Mouse (Mus musculus) small intestine, adult 2 months (tissue): ENCODE data around the gene Sspn. TPM values are rescaled to one million over a fixed set of nuclear protein-coding genes. Genes with fewer than 3 reads are reported as not detected.

Source experiments
- H3K27ac ChIP-seq: fragments of 200-500 bp; 2 replicates; pipeline ENCODE4 v1.5.1; 2012; ENCODE audit warnings: low read depth, low read length, control low read depth, inconsistent platforms; ENCODE audit not compliant: insufficient read depth
- H3K27me3 ChIP-seq: fragments of 200-500 bp; 2 replicates; pipeline ENCODE4 v1.6.1; 2012; ENCODE audit warnings: mild to moderate bottlenecking, moderate library complexity, low read length, inconsistent platforms; ENCODE audit not compliant: control insufficient read depth, insufficient read depth
- H3K36me3 ChIP-seq: fragments of 200-500 bp; 2 replicates; pipeline ENCODE4 v1.6.1; 2012; ENCODE audit warnings: mild to moderate bottlenecking, low read length, control low read depth, inconsistent platforms; ENCODE audit not compliant: control insufficient read depth, insufficient read depth
- H3K4me1 ChIP-seq: fragments of 200-500 bp; 2 replicates; pipeline ENCODE4 v1.6.1; 2012; ENCODE audit warnings: low read length, inconsistent platforms, mixed read lengths; ENCODE audit not compliant: control insufficient read depth, insufficient read depth, insufficient read length
- H3K4me3 ChIP-seq: fragments of 200-500 bp; 2 replicates; pipeline ENCODE4 v1.5.1; 2012; ENCODE audit warnings: low read depth, mild to moderate bottlenecking, control low read depth, inconsistent platforms, low read length, moderate library complexity
- CTCF ChIP-seq: fragments of 200-500 bp; IDR thresholded peaks from 2 replicates; pipeline ENCODE4 v1.5.1; 2012; ENCODE audit warnings: low read depth, mild to moderate bottlenecking, control low read depth, inconsistent platforms, low read length, moderate library complexity, mixed read lengths; ENCODE audit not compliant: insufficient replicate concordance, insufficient read length; ENCODE audit errors: extremely low read depth
- POLR2A ChIP-seq: fragments of 200-500 bp; IDR thresholded peaks from 2 replicates; pipeline ENCODE4 v1.6.1; 2012; ENCODE audit warnings: low read depth, mild to moderate bottlenecking, control low read depth, inconsistent platforms, low read length, moderate library complexity
- WGBS: fragments of 180-500 bp; shearing (Covaris S2); methylation state at CpG from one replicate; pipeline ENCODE4 v1.1.7; 2018; 5-methylcytosine and 5-hydroxymethylcytosine counted together
- polyA plus RNA-seq: library from polyadenylated mRNA; depleted of rRNA; stranded (reverse); fragments of >200 nt; gene quantifications from 2 replicates; pipeline ENCODE4 v1.2.3, GENCODE M21; 2012

Sspn gene
- polyA plus RNA-seq, 1 experiment: 1.2 TPM

- H3K36me3 ChIP-seq: no peaks in the 10 kb centered on the region
Measured at GRCm38 (mm10) chr6:145945700-145946344, 14.4 kb downstream of the Sspn start.

GRCm38 (mm10) chr6:145949049-145949448, 17.6 kb downstream of the Sspn start:
- WGBS: 53% methylated on average over 4 of the region's 4 CpGs
- Histone ChIP-seq H3K4me1 (no peaks in the 10 kb centered on the region), H3K36me3 (no peaks in the 10 kb centered on the region), H3K27ac (no peak overlapping the region), H3K27me3 (no peaks in the 10 kb centered on the region), H3K4me3 (no peak overlapping the region)
- TF ChIP-seq POLR2A: no peak
- TF ChIP-seq CTCF: no peak

More at GRCm38 (mm10) chr6:145945700-145946344, 14.4 kb downstream of the Sspn start:
- WGBS: 79% methylated on average over 11 of the region's 11 CpGs
- TF ChIP-seq CTCF: no peak
- TF ChIP-seq POLR2A: no peak
- H3K4me3 ChIP-seq: no peak overlapping the region
- no peak overlapping the region for H3K27ac ChIP-seq
- H3K27me3 ChIP-seq: no peaks in the 10 kb centered on the region
- H3K4me1 ChIP-seq: no peaks in the 10 kb centered on the region

- no peak for TF ChIP-seq POLR2A
- no peak for TF ChIP-seq CTCF
- WGBS: 80% methylated on average over 5 of the region's 5 CpGs
- H3K4me3 ChIP-seq: no peak overlapping the region
- H3K27me3 ChIP-seq: no peaks in the 10 kb centered on the region
- H3K36me3 ChIP-seq: no peaks in the 10 kb centered on the region
- H3K27ac ChIP-seq: no peak overlapping the region
- H3K4me1 ChIP-seq: no peaks in the 10 kb centered on the region
Measured at GRCm38 (mm10) chr6:145950626-145951025, 19.2 kb downstream of the Sspn start.

- Histone ChIP-seq H3K27ac (no peak overlapping the region), H3K36me3 (no peaks in the 10 kb centered on the region), H3K4me1 (no peaks in the 10 kb centered on the region), H3K4me3 (no peak overlapping the region), H3K27me3 (no peaks in the 10 kb centered on the region)
- TF ChIP-seq POLR2A (no peak), CTCF (no peak)
- 60% methylated on average over 3 of the region's 3 CpGs for WGBS
Measured at GRCm38 (mm10) chr6:145952594-145952993, 21.2 kb downstream of the Sspn start.

- no peak for TF ChIP-seq POLR2A
- no peak for TF ChIP-seq CTCF
- H3K27me3 ChIP-seq: no peaks in the 10 kb centered on the region
- H3K36me3 ChIP-seq: no peaks in the 10 kb centered on the region
- WGBS: 84% methylated on average over 13 of the region's 13 CpGs
- H3K27ac ChIP-seq: no peak overlapping the region
- no peaks in the 10 kb centered on the region for H3K4me1 ChIP-seq
- H3K4me3 ChIP-seq: no peak overlapping the region
Measured at GRCm38 (mm10) chr6:145953121-145953896, 21.9 kb downstream of the Sspn start.

GRCm38 (mm10) chr6:145957427-145957965, 26.1 kb downstream of the Sspn start:
- WGBS: 75% methylated on average over 6 of the region's 6 CpGs

GRCm38 (mm10) chr6:145958070-145958469, 26.6 kb downstream of the Sspn start:
- TF ChIP-seq CTCF: no peak
- no peak for TF ChIP-seq POLR2A
- Histone ChIP-seq H3K27me3 (no peaks in the 10 kb centered on the region), H3K36me3 (no peaks in the 10 kb centered on the region), H3K4me1 (no peaks in the 10 kb centered on the region), H3K27ac (no peak overlapping the region), H3K4me3 (no peak overlapping the region)
- 62% methylated on average over 5 of the region's 5 CpGs for WGBS

More at GRCm38 (mm10) chr6:145957427-145957965, 26.1 kb downstream of the Sspn start:
- Histone ChIP-seq H3K4me1 (no peaks in the 10 kb centered on the region), H3K4me3 (no peak overlapping the region), H3K27me3 (no peaks in the 10 kb centered on the region), H3K27ac (no peak overlapping the region), H3K36me3 (no peaks in the 10 kb centered on the region)
- TF ChIP-seq CTCF: no peak
- no peak for TF ChIP-seq POLR2A
